Mouse (Mus musculus) limb, embryonic 11.5 days (tissue): ENCODE data around the gene Sh3bp4. TPM values are rescaled to one million over a fixed set of nuclear protein-coding genes. Genes with fewer than 3 reads are reported as not detected.

ENCODE experiments used
- ATAC-seq: fragments of 200-750 bp; cut with Nextera tagmentation; 2 replicates; pipeline ENCODE4 v1.8.0; 2017; ENCODE audit warnings: low read depth; ENCODE audit not compliant: insufficient number of reproducible peaks, low FRiP score, low TSS enrichment
- DNase-seq: peaks from one replicate; pipeline ENCODE4 v3.0.0-alpha.2; 2015; ENCODE audit warnings: low spot score
- H3K27ac ChIP-seq: fragments of 300-500 bp; sonication (generic); replicated peaks from 2 replicates; pipeline ENCODE4 v1.5.1; 2014; ENCODE audit warnings: low read depth, mild to moderate bottlenecking, low read length
- H3K27me3 ChIP-seq: fragments of 300-500 bp; sonication (generic); 2 replicates; pipeline ENCODE4 v1.6.1; 2014; ENCODE audit warnings: mild to moderate bottlenecking, low read length, mixed read lengths; ENCODE audit not compliant: control insufficient read depth, insufficient read depth
- H3K36me3 ChIP-seq: fragments of 300-500 bp; sonication (generic); 2 replicates; pipeline ENCODE4 v1.6.1; 2014; ENCODE audit warnings: mild to moderate bottlenecking, low read length, moderate library complexity, mixed read lengths; ENCODE audit not compliant: control insufficient read depth, insufficient read depth
- H3K4me1 ChIP-seq: fragments of 300-500 bp; sonication (generic); 2 replicates; pipeline ENCODE4 v1.6.1; 2014; ENCODE audit warnings: low read length, mixed read lengths; ENCODE audit not compliant: control insufficient read depth, insufficient read depth
- H3K4me2 ChIP-seq: fragments of 300-500 bp; sonication (generic); 2 replicates; pipeline ENCODE4 v1.6.1; 2014; ENCODE audit warnings: low read depth, mild to moderate bottlenecking, moderate library complexity; ENCODE audit not compliant: severe bottlenecking
- H3K4me3 ChIP-seq: fragments of 300-500 bp; sonication (generic); 2 replicates; pipeline ENCODE4 v1.5.1; 2014; ENCODE audit warnings: low read depth, low read length
- H3K9ac ChIP-seq: fragments of 300-500 bp; sonication (generic); 2 replicates; pipeline ENCODE4 v1.6.1; 2014; ENCODE audit warnings: mild to moderate bottlenecking, low read length
- H3K9me3 ChIP-seq: fragments of 300-500 bp; sonication (generic); 2 replicates; pipeline ENCODE4 v1.6.1; 2016; ENCODE audit warnings: low read length; ENCODE audit not compliant: control insufficient read depth
- WGBS: fragments of 180-500 bp; shearing (Covaris S2); extraction: QIAGEN DNeasy Blood & Tissue Kit; methylation state at CpG from one replicate; pipeline ENCODE4 v1.1.7; 2014; 5-methylcytosine and 5-hydroxymethylcytosine counted together
- polyA plus RNA-seq: library from polyadenylated mRNA; unstranded; fragments of >200 nt; fragmentation: Nextera tagmentation; extraction: Ambion mirVana; gene quantifications from 2 replicates; pipeline ENCODE4 v1.2.1, GENCODE M21; 2014

Gene Sh3bp4
- 20.2 and 20.6 TPM in 2 replicates for polyA plus RNA-seq

DNA sequence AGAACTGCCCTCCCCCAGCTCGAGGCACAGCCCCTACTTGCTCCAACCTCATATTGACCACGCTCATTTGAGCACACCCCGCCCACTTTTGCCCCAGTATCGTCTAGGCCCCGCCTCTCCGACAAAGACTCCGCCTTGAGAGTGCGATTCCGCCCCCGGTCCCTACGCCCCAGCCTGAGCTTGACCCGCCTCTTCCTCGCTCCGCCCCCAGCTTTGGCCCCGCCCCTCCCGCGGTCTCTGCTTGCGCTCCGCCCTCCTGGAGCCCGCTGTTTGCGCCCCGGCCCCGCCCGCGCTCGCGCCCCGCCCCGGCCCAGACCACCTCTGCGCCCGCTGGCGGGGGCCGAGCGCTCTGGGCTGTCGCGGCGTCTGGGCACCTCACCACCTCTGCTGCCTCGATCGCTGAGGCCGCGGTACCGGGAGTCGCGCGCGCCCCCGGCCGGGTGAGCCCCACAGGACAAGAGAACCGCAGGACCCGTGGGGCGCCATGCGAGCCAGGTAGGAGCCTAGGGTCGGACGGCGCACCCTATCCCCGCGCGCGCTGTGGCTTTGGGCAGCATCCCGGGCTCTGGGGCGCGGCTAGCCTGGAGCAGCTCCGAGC, at the start of gene Sh3bp4:
Gene Sh3bp4, plus strand, starts transcription at position 313 of the 598 bp plus-strand sequence.
- Histone ChIP-seq H3K4me2 (peak within 1 kb of the TSS; percentile 76), H3K4me1 (peaks cover 23% of the 10 kb centered on the region), H3K27me3 (no peaks in the 10 kb centered on the region), H3K9me3 (no peaks in the 10 kb centered on the region), H3K27ac (peak within 1 kb of the TSS; percentile 77), H3K36me3 (no peaks in the 10 kb centered on the region), H3K9ac (peak within 1 kb of the TSS; percentile 90), H3K4me3 (peak within 1 kb of the TSS; percentile 86)
- ATAC-seq (peak; percentile 95), DNase-seq (peak; percentile 100)
- under 1% methylated on average over 63 of the region's 63 CpGs for whole genome bisulfite sequencing

DNA sequence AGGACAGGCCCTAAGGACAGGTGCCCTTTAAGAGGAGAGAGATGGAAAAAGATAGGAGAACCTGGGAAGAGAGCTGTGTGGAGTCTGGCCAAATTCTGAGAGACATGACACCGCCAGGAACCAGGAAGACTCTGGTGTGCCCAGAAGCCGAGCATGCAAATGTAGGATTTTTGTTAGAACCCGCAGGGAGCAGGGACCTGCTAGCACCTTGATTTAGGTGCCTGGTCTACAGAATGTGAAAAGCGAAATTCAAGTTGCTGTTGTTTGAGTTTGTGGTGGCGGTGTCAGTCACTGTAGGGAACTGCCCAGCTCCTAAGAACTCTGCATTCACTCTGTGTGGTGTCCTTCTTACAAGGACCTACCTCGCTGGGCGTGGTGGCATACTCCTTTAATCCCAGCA, 47.2 kb upstream of the Sh3bp4 start:
- H3K27me3 ChIP-seq = no peaks in the 10 kb centered on the region
- ATAC-seq (no peak), DNase-seq (no peak)
- H3K4me3 ChIP-seq = no peak overlapping the region
- H3K4me2 ChIP-seq = no peak overlapping the region
- no peak overlapping the region for H3K9ac ChIP-seq
- no peaks in the 10 kb centered on the region for H3K36me3 ChIP-seq
- H3K27ac ChIP-seq = no peak overlapping the region
- H3K4me1 ChIP-seq = no peaks in the 10 kb centered on the region; the same call in 1 of the 2 replicates
- 84% methylated on average over 7 of the region's 7 CpGs for WGBS
- no peaks in the 10 kb centered on the region for H3K9me3 ChIP-seq

DNA sequence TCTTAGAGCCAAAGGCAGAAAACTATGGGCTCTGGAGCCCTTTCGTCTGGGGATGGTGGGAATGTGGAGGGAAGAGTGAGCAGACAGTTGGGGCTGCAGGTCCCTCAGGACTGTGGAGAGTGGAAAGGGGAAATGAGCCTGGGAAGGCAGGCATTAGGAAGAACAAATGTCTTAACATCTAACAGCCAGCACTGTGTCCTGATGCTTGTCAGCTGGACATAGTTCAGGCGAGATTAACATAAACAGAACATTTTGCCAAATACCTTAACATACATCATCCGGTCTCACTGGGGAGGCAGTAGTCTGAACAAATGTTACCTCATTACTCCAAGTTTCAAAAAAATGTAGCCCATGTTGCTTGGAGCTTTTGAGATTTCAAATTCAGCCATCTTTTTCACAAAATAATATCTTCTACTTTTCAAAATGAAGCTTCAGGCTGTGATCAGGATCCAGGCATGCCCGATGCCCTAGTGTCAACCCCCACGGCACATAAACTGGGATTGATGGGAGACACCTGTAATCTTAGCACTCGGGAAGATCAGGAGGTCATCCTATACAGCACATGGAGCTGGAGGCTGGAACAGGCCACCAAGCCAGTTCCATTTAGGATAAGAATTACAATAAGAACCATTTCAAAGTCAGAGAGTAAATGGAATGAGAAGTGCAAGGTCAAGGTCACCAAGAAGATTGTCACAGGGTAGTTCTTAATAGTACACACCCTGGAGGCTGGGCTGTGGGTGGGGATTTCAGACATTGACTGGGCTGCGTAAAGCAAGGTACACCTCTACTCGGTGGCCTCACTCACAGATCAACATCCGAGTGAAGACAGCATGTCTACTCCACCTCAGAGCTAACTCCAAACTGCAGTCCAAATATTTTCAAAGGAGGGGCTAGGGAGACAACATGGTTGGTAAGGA, 45.3 kb upstream of the Sh3bp4 start:
- H3K9me3 ChIP-seq = no peaks in the 10 kb centered on the region
- no peaks in the 10 kb centered on the region for H3K36me3 ChIP-seq
- no peak overlapping the region for H3K4me3 ChIP-seq
- WGBS = 62% methylated on average over 9 of the region's 9 CpGs
- no peaks in the 10 kb centered on the region; the same call in 1 of the 2 replicates for H3K4me1 ChIP-seq
- H3K4me2 ChIP-seq = no peak overlapping the region
- DNase-seq = no peak
- H3K27me3 ChIP-seq = no peaks in the 10 kb centered on the region
- ATAC-seq = no peak
- H3K27ac ChIP-seq = no peak overlapping the region
- no peak overlapping the region for H3K9ac ChIP-seq

DNA sequence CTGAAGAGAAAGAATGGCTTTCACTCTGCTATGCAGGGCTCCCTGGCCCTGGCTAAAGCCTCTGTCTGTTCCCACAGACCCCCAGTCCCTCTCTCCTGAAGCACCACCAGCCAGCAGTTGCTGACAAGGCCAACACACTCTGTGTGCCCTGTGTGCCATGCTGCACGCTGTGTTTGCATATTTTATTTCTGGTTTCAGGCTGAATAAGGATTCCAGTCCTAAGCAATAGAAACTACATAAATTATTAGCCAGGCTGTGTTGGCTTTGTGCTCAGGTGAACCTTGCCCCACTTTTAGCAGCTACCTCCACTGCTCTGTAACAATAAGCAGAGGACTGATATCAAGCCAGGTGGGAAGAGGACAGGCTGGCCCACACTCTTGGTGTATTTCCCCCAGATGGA, 44.2 kb upstream of the Sh3bp4 start:
- DNase-seq = no peak
- H3K9me3 ChIP-seq = no peaks in the 10 kb centered on the region
- no peaks in the 10 kb centered on the region for H3K27me3 ChIP-seq
- H3K4me3 ChIP-seq = no peak overlapping the region
- no peak overlapping the region for H3K9ac ChIP-seq
- H3K27ac ChIP-seq = no peak overlapping the region
- no peaks in the 10 kb centered on the region; the same call in 1 of the 2 replicates for H3K4me1 ChIP-seq
- no peak for ATAC-seq
- WGBS = 88% methylated on average over 1 of the region's 1 CpGs
- H3K36me3 ChIP-seq = no peaks in the 10 kb centered on the region
- no peak overlapping the region for H3K4me2 ChIP-seq

DNA sequence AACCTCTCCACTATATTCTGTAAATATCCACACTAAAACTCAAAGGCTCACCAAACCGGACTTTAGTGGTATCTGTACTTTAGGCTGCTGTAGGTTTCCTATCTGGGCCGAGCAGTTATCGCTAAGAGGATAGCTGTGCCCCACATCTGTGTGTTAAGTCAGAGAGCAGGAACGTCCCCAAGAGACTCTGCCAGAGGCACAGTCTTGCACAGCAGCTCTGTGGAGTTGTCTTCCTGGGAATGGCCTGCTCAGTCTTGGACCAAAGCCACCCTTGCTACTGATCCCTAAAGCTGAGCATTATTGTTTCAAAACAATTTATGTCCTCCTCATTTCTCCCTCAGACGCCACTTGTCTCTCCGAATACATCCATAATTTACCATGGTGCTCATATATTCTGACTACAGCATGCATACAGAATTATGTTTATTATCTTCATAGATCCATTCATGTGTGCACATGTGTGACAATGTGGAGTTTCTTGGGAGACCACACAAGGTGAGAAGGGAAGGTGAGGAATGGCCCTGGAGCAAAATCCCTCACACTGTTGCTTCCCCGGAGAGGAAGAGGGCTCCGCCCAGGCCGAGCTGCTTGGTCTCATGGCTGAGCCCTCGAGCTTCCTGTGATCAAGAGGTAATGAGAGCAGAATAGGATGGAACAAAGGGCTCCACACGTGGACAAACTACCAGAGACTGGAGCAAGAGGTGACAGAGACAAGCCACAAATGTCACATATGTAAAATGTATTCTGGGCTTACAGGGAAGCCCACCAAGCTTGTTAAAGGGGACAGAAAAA, 40.9 kb upstream of the Sh3bp4 start:
- WGBS = 74% methylated on average over 11 of the region's 11 CpGs

DNA sequence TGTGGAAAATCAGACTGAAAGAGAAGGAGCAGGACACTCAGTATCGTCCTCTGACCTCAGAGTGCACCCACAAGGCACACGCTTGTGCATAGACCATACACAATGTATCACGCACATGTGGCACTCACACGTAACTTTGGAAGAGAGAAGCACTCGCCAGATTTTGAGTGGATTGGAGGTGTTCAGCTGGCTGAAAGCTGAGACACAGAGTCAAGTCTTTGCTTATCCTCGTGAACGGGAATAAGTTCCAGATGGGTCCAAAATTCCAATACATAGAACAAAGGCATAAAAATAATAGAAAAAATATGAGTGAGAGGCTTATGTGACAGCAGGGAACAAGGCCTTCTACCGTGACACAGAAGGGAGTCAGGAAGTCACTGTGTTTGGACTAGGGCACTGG, 36.6 kb upstream of the Sh3bp4 start:
- H3K27ac ChIP-seq = 0 out of 2 replicates have a peak overlapping the region, but pooled peaks have one; percentile 31
- H3K4me2 ChIP-seq = no peak overlapping the region
- ATAC-seq = no peak
- H3K36me3 ChIP-seq = no peaks in the 10 kb centered on the region
- H3K4me3 ChIP-seq = no peak overlapping the region
- 0 out of 2 replicates have a peak, but pooled peaks cover 2% of the 10 kb centered on the region for H3K4me1 ChIP-seq
- WGBS = 25% methylated on average over 8 of the region's 8 CpGs
- peak; percentile 38 for DNase-seq
- no peaks in the 10 kb centered on the region for H3K9me3 ChIP-seq
- no peaks in the 10 kb centered on the region for H3K27me3 ChIP-seq
- H3K9ac ChIP-seq = no peak overlapping the region

More for the DNA sequence above, 40.9 kb upstream of the Sh3bp4 start:
- peaks cover 2% of the 10 kb centered on the region; the same call in 1 of the 2 replicates for H3K4me1 ChIP-seq
- no peak overlapping the region for H3K9ac ChIP-seq
- no peak overlapping the region; the same call in 1 of the 2 replicates for H3K27ac ChIP-seq
- no peaks in the 10 kb centered on the region for H3K27me3 ChIP-seq
- DNase-seq (no peak), ATAC-seq (no peak)
- H3K9me3 ChIP-seq = no peaks in the 10 kb centered on the region
- H3K4me3 ChIP-seq = no peak overlapping the region
- H3K4me2 ChIP-seq = no peak overlapping the region
- no peaks in the 10 kb centered on the region for H3K36me3 ChIP-seq

DNA sequence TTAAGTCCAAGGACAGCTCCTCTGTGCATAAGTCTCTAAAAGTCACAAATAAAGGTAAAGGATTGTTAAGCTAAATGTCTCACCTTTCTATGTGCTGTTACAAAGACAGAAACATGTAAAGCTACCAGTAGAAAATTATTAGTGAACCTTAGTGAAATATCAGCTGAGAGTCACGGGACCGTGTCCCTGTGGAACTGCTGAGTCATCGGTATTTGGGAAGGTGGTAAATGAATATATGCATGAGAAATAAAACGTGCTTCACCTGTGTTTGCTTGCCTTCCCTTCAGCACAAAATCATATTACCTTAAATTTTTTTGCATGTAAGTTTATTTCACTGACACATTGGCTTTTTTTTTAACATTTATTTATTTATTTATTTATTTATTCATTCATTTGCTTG, 36.2 kb upstream of the Sh3bp4 start:
- Histone ChIP-seq H3K4me3 (no peak overlapping the region), H3K4me2 (no peak overlapping the region), H3K9me3 (no peaks in the 10 kb centered on the region), H3K27me3 (no peaks in the 10 kb centered on the region), H3K4me1 (0 out of 2 replicates have a peak, but pooled peaks cover 2% of the 10 kb centered on the region), H3K9ac (no peak overlapping the region), H3K27ac (no peak overlapping the region), H3K36me3 (no peaks in the 10 kb centered on the region)
- DNase-seq (no peak), ATAC-seq (no peak)
- WGBS = 80% methylated on average over 4 of the region's 4 CpGs

DNA sequence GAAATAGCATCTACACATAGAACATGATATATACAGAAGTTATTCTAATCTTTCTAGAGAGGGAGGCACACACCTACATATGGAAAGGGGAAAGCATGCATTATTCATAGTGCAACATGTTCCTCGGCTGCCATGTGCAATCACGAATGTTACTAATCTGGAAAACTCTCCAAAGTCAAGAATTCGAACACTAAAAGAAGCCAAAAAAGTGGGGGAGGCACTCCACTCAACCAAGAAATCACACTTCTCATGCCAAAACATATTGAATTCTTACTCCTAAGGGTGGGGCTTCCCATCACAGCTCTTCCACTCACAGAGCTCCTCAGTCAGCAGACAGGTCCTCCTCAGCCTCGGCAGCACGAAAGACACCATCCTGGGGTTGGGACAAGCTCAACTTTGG, 35.1 kb upstream of the Sh3bp4 start:
- Histone ChIP-seq H3K27ac (no peak overlapping the region), H3K4me3 (no peak overlapping the region), H3K4me2 (no peak overlapping the region), H3K36me3 (no peaks in the 10 kb centered on the region), H3K9ac (no peak overlapping the region), H3K27me3 (no peaks in the 10 kb centered on the region), H3K9me3 (no peaks in the 10 kb centered on the region), H3K4me1 (peaks cover 8% of the 10 kb centered on the region; the same call in 1 of the 2 replicates)
- WGBS = 83% methylated on average over 5 of the region's 5 CpGs
- ATAC-seq = no peak
- DNase-seq = no peak
